Mouse (Mus musculus): ENCODE results near the gene Tnc. TPM values are rescaled to one million over a fixed set of nuclear protein-coding genes. Genes with fewer than 3 reads are reported as not detected.

The Tnc gene
- total and polyA plus RNA-seq, 2 experiments from 2014 or later = 37.7 to 166 TPM

DNA sequence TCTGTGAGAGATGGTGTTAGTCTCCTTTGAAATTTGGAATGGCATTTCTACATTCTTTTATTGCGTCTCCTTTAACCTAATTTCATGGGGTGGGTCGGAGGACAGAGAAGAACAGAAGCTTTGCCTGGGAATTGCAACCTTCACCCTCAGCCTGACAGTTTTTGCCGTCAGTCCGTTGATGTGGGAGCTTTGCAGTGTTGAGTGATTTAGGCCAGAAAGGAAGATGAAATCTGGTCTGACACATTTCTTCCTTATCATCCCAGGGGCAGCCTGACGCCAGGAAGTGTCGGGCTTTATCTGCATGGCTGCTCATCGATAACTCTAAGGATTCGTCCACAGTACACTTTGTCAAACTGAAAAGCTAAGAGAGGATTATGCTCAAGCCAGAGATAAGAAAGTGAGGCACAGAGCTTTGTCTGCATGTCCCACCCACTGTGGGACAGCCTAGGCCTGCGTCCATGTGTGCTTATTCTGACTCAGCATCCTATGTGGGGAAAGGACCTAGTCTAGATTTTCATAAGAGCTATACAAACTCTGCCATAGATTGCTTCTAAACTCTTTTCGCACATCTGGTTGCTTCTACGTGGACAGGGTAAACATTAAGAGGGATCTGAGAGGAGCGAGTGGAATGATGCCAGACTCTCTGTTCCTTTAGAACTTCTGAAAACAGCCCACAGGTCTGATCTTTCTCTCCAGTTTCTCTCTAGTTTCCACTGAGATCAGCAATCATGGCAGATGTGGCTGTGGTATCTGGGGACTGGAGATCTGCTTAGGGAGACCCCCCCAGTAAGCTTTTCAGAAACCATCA, 11.4 kb upstream of the Tnc start:
- Histone ChIP-seq H3K4me2 (ENCODE audit: low read depth, low read length) (no peak overlapping the region), H3K9ac (replicated peaks; ENCODE audit: low read length) (no peak overlapping the region), H3K4me3 (ENCODE audit: low read length) (no peak overlapping the region), H3K4me1 (ENCODE audit: insufficient read depth, low read length) (no peaks in the 10 kb centered on the region), H3K27ac (no peak overlapping the region), H3K9me3 (ENCODE audit: low read length) (no peaks in the 10 kb centered on the region), H3K27me3 (ENCODE audit: insufficient read depth, low read length) (no peaks in the 10 kb centered on the region), H3K36me3 (ENCODE audit: insufficient read depth, low read length) (no peaks in the 10 kb centered on the region)
- ATAC-seq (no peak), DNase-seq (ENCODE audit: low spot score) (no peak)
- no peak for TF ChIP-seq CTCF (IDR thresholded peaks at IDR 0.05; ENCODE audit: low read depth)
- WGBS = 57% methylated on average over 12 of the region's 12 CpGs

DNA sequence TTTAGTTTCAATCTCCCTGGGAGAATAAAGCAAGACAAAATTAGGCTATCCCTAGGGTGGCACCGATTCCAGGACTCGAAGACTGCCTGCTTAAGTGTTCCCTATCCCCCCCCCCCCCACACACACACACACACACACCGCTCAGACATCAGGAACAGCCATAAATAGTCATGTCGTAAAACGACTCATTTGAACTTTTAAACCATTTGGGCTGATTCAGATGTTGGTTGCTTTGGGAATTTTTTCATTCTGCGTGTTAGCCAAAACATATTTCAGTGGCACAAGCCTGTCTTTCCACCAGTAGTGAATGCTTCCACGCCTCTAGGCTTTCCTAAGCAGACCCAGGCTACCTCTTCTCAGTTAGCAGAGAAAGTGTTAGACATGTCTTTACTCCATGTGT, 1.4 kb upstream of the Tnc start:
- Histone ChIP-seq H3K4me3 (ENCODE audit: low read length) (no peak overlapping the region), H3K9ac (replicated peaks; ENCODE audit: low read length) (no peak overlapping the region), H3K27me3 (ENCODE audit: insufficient read depth, low read length) (no peaks in the 10 kb centered on the region), H3K9me3 (ENCODE audit: low read length) (no peaks in the 10 kb centered on the region), H3K4me2 (ENCODE audit: low read depth, low read length) (no peak overlapping the region), H3K4me1 (ENCODE audit: insufficient read depth, low read length) (no peaks in the 10 kb centered on the region), H3K36me3 (ENCODE audit: insufficient read depth, low read length) (no peaks in the 10 kb centered on the region), H3K27ac (no peak overlapping the region)
- DNase-seq (ENCODE audit: low spot score) = no peak
- TF ChIP-seq CTCF (IDR thresholded peaks at IDR 0.05; ENCODE audit: low read depth) = no peak
- WGBS = 65% methylated on average over 7 of the region's 7 CpGs
- ATAC-seq = no peak

DNA sequence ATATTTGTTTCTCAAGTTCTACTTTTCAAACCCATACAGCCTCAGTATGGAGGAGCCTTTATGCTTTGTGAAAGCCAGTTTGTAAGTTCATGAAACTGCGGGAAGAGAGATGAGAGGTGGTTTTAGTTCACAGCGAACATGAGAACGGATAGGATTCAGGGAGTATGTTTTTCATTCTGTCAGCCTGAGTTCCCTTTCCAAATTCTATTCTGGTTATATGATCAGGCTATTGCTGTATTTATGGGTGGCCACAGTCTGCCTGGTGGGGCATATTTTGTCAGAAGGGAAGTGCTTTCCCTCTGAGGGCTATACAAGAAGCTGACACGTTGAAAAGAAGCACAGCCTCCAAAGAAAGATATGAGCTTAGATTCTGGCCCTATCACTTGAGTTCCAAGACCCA, 2.9 kb downstream of the Tnc start:
- H3K9me3 ChIP-seq (ENCODE audit: low read length) = no peaks in the 10 kb centered on the region
- H3K4me1 ChIP-seq (ENCODE audit: insufficient read depth, low read length) = no peaks in the 10 kb centered on the region
- DNase-seq (ENCODE audit: low spot score) (no peak), ATAC-seq (no peak)
- H3K27me3 ChIP-seq (ENCODE audit: insufficient read depth, low read length) = no peaks in the 10 kb centered on the region
- peak overlapping the region; percentile 46; the same call in 1 of the 2 replicates for H3K4me3 ChIP-seq (ENCODE audit: low read length)
- peak overlapping the region; percentile 11; the same call in 1 of the 2 replicates for H3K27ac ChIP-seq
- 67% methylated on average over 4 of the region's 4 CpGs for WGBS
- H3K4me2 ChIP-seq (ENCODE audit: low read depth, low read length) = peak overlapping the region; percentile 74
- TF ChIP-seq CTCF (IDR thresholded peaks at IDR 0.05; ENCODE audit: low read depth) = no peak
- H3K36me3 ChIP-seq (ENCODE audit: insufficient read depth, low read length) = no peaks in the 10 kb centered on the region
- H3K9ac ChIP-seq (replicated peaks; ENCODE audit: low read length) = no peak overlapping the region; the same call in 1 of the 2 replicates

DNA sequence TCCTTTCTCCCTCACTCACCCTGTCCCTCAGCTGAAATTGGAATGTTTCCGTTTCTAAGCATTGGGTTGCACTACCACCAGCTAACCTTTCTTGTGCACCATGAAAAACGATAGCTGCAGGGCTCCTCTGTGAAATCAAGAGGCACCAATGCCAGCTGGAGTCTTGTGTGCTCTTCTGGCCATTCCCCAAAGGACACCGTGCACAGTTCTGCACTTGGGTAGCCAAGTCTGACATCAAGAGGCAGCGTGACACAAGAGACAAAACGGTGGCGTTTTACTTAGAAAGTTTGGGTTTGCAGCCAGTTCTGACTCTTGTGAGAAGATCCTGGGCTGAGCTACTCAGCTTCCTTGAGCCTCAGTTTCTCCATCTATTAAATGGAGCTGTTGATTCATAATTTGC, 3.4 kb downstream of the Tnc start:
- Histone ChIP-seq H3K9me3 (ENCODE audit: low read length) (no peaks in the 10 kb centered on the region), H3K27ac (peak overlapping the region; percentile 11; the same call in 1 of the 2 replicates), H3K9ac (replicated peaks; ENCODE audit: low read length) (no peak overlapping the region), H3K4me3 (ENCODE audit: low read length) (no peak overlapping the region), H3K4me2 (ENCODE audit: low read depth, low read length) (peak overlapping the region; percentile 74), H3K36me3 (ENCODE audit: insufficient read depth, low read length) (no peaks in the 10 kb centered on the region), H3K4me1 (ENCODE audit: insufficient read depth, low read length) (no peaks in the 10 kb centered on the region), H3K27me3 (ENCODE audit: insufficient read depth, low read length) (no peaks in the 10 kb centered on the region)
- DNase-seq (ENCODE audit: low spot score) (peak; percentile 70), ATAC-seq (peak; percentile 56)
- WGBS = 42% methylated on average over 6 of the region's 6 CpGs
- no peak for TF ChIP-seq CTCF (IDR thresholded peaks at IDR 0.05; ENCODE audit: low read depth)

DNA sequence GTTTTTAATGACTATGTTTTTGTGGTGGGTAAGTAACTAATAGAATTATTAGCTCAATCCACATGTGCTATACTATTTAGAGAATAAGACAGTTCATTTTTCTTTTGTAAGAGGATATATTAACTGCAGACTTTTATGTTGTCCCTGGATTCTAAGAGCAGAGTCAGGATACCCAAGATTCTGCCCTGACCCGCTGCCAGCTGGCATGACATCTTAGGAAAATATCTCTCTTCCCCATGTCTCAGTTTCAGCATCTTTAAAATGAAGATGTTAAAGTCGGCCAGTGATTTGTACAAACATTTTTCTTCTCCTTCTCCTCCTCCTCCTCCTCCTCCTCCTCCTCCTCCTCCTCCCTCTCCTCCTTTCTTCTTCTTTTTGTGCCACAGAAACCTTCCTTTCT, 7.7 kb downstream of the Tnc start:
- Histone ChIP-seq H3K9ac (replicated peaks; ENCODE audit: low read length) (no peak overlapping the region), H3K4me3 (ENCODE audit: low read length) (no peak overlapping the region), H3K36me3 (ENCODE audit: insufficient read depth, low read length) (no peaks in the 10 kb centered on the region), H3K27me3 (ENCODE audit: insufficient read depth, low read length) (no peaks in the 10 kb centered on the region), H3K4me2 (ENCODE audit: low read depth, low read length) (no peak overlapping the region), H3K9me3 (ENCODE audit: low read length) (no peaks in the 10 kb centered on the region), H3K4me1 (ENCODE audit: insufficient read depth, low read length) (no peaks in the 10 kb centered on the region), H3K27ac (no peak overlapping the region)
- 74% methylated on average over 2 of the region's 2 CpGs for WGBS
- DNase-seq (ENCODE audit: low spot score) = no peak
- TF ChIP-seq CTCF (IDR thresholded peaks at IDR 0.05; ENCODE audit: low read depth) = no peak
- ATAC-seq = no peak

DNA sequence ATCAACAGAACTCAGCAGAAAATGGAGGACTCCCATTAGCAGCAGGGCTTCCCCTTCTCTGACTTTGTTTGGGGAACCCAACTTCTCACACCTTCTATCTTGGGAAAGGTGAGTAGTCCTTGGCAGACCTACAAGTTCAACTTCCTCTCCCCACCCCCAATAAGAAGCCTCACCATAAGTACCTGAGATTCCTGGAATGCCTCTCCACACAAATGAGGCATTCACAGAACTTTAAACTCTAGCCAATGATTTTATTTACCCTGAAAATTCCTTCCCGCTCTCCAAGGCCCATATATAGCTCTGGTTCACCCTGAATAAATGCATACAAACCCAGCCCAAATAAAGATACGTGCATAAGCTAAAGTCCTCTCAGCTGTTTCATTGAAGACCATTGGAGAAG, 9.3 kb downstream of the Tnc start:
- Histone ChIP-seq H3K4me1 (ENCODE audit: insufficient read depth, low read length) (no peaks in the 10 kb centered on the region), H3K4me3 (ENCODE audit: low read length) (no peak overlapping the region), H3K36me3 (ENCODE audit: insufficient read depth, low read length) (no peaks in the 10 kb centered on the region), H3K9me3 (ENCODE audit: low read length) (no peaks in the 10 kb centered on the region), H3K4me2 (ENCODE audit: low read depth, low read length) (no peak overlapping the region), H3K27ac (no peak overlapping the region), H3K27me3 (ENCODE audit: insufficient read depth, low read length) (no peaks in the 10 kb centered on the region), H3K9ac (replicated peaks; ENCODE audit: low read length) (no peak overlapping the region)
- DNase-seq (ENCODE audit: low spot score) (no peak), ATAC-seq (no peak)
- WGBS = 90% methylated on average over 2 of the region's 2 CpGs
- no peak for TF ChIP-seq CTCF (IDR thresholded peaks at IDR 0.05; ENCODE audit: low read depth)

DNA sequence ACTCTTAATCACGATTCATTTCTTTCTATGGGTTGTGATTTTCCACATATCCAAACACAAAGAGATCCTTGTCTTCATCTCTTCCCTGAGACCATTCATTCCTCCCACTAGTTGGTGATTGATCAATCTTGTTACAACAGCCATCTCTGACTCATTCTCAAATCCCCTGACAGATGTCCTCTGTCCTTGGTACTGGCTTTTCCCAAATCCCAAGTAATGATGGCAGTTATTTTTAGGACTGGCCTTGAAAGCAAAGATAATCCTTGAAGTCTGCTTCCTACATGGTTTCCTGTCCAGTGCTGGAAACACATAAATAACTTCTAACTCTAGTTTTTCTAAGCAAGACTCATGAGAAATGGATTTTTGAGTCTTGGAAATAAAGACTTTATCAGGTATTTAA, 12.1 kb downstream of the Tnc start:
- no peaks in the 10 kb centered on the region for H3K4me1 ChIP-seq (ENCODE audit: insufficient read depth, low read length)
- no peak for ATAC-seq
- H3K9me3 ChIP-seq (ENCODE audit: low read length) = no peaks in the 10 kb centered on the region
- H3K36me3 ChIP-seq (ENCODE audit: insufficient read depth, low read length) = no peaks in the 10 kb centered on the region
- H3K4me3 ChIP-seq (ENCODE audit: low read length) = no peak overlapping the region
- no peak for TF ChIP-seq CTCF (IDR thresholded peaks at IDR 0.05; ENCODE audit: low read depth)
- H3K9ac ChIP-seq (replicated peaks; ENCODE audit: low read length) = no peak overlapping the region
- no peaks in the 10 kb centered on the region for H3K27me3 ChIP-seq (ENCODE audit: insufficient read depth, low read length)
- WGBS = 80% methylated on average over 1 of the region's 1 CpGs
- DNase-seq (ENCODE audit: low spot score) = no peak
- no peak overlapping the region for H3K27ac ChIP-seq
- H3K4me2 ChIP-seq (ENCODE audit: low read depth, low read length) = no peak overlapping the region
